Mouse (Mus musculus): ENCODE results near the gene Efcab11.

Efcab11 gene

GRCm38 (mm10) chr12:99669976-99670761 lies 214.1 kb downstream of the Efcab11 start:
- CTCF ChIA-PET: interaction anchor here in 2 of 4 experiments (0.6 to 1.0 kb wide), 2 partner anchors 76 to 301 kb away, joined by 3 read pairs; no protein-coding TSS in a partner anchor
- POLR2A ChIA-PET: interaction anchor here in 1 of 4 experiments (0.7 to 1.3 kb wide), 2 partner anchors 9 to 79 kb away, joined by 3 read pairs; no protein-coding TSS in a partner anchor

GRCm38 (mm10) chr12:99654991-99655880 lies 229.0 kb downstream of the Efcab11 start:
- ChIA-PET POLR2A (no interaction called here), CTCF (no interaction called here)

GRCm38 (mm10) chr12:99652459-99652858 lies 231.8 kb downstream of the Efcab11 start:
- ChIA-PET POLR2A (interaction anchor here in 1 of 4 experiments (0.6 to 0.9 kb wide), 2 partner anchors 122 to 313 kb away, joined by 3 to 5 read pairs; no protein-coding TSS in a partner anchor), CTCF (no interaction called here)

- ChIA-PET POLR2A (interaction anchor here in 1 of 4 experiments (1.3 kb wide), 1 partner anchor 86 kb away, joined by 3 read pairs; the partner anchor contains the start of gene Foxn3), CTCF (no interaction called here)
Observed at GRCm38 (mm10) chr12:99649732-99650131, 234.5 kb downstream of the Efcab11 start.

GRCm38 (mm10) chr12:99648781-99649180 lies 235.5 kb downstream of the Efcab11 start:
- CTCF ChIA-PET: no interaction called here
- POLR2A ChIA-PET: interaction anchor here in 1 of 4 experiments (0.6 to 1.2 kb wide), 2 partner anchors 7 to 476 kb away, joined by 3 read pairs; no protein-coding TSS in a partner anchor

- ChIA-PET POLR2A (interaction anchor here in 1 of 4 experiments (1.3 kb wide), 1 partner anchor 11 kb away, joined by 3 read pairs; no protein-coding TSS in a partner anchor), CTCF (no interaction called here)
Observed at GRCm38 (mm10) chr12:99646556-99647354, 237.5 kb downstream of the Efcab11 start.

GRCm38 (mm10) chr12:99645418-99645817 lies 238.8 kb downstream of the Efcab11 start:
- POLR2A ChIA-PET: no interaction called here
- CTCF ChIA-PET: no interaction called here

GRCm38 (mm10) chr12:99644966-99645365 lies 239.3 kb downstream of the Efcab11 start:
- POLR2A ChIA-PET: no interaction called here

More at GRCm38 (mm10) chr12:99644966-99645365, 239.3 kb downstream of the Efcab11 start:
- CTCF ChIA-PET: no interaction called here

Measured in embryonic stem cell, embryonic (primary cell).